Mouse (Mus musculus): Measurements from ENCODE around the gene Tgm6. TPM values are rescaled to one million over a fixed set of nuclear protein-coding genes. Genes with fewer than 3 reads are reported as not detected.

Gene Tgm6
- polyA plus RNA-seq, 1 experiment = 0.07 TPM

DNA sequence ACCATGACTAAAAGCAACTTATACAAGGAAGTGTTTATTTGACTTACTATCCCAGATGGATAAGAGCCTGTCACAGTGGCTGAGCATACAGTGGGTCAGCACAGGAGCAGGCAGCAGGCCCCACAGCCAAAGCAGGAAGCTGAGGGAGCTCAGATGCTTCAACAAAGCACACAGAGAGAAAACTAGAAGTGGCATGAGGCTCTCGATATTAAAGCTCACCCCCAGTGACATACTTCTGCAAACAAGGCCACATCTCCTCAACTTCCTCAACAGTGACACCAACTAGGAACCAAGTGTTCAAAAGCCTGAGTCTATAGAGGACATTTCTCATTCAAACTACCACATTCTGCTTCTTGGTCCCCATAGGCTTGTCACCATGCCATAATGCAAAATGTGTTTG, 17.5 kb downstream of the Tgm6 start:
- Histone ChIP-seq H3K4me1 (ENCODE audit: control insufficient read depth, insufficient read depth, low read length) (no peaks in the 10 kb centered on the region), H3K27ac (ENCODE audit: insufficient read depth, low read length) (no peak overlapping the region), H3K27me3 (ENCODE audit: control insufficient read depth, insufficient read depth, low read length) (no peaks in the 10 kb centered on the region), H3K4me3 (replicated peaks; ENCODE audit: insufficient read depth, low read depth, low read length) (no peak overlapping the region)
- 48% methylated on average over 1 of the region's 1 CpGs for WGBS
- DNase-seq = no peak
- no peak for TF ChIP-seq POLR2A (IDR thresholded peaks at IDR 0.05; ENCODE audit: borderline replicate concordance, insufficient read depth, low read length)
- no peak for TF ChIP-seq CTCF (IDR thresholded peaks at IDR 0.05; ENCODE audit: borderline replicate concordance, insufficient read depth, low read depth, low read length)

DNA sequence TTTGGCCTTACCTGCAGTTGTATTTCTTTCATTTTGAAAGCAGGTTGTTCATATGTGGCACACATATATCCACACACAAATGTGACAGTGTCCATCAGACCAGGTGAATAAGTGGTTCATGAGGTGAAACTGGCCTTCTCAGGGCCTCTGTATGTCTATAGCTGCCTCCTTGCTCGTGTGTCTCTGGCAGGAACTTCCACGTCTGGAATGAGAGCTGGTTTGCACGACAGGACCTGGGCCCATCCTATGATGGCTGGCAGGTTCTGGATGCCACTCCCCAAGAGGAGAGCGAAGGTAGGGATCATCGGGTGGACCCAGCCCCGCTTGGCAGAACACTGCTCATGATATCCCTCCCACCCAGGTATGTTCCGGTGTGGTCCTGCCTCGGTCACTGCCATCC, 30.8 kb downstream of the Tgm6 start:
- H3K27ac ChIP-seq (ENCODE audit: insufficient read depth, low read length) = no peak overlapping the region
- 93% methylated on average over 8 of the region's 8 CpGs for WGBS
- no peak for DNase-seq
- H3K4me3 ChIP-seq (replicated peaks; ENCODE audit: insufficient read depth, low read depth, low read length) = no peak overlapping the region
- no peak for TF ChIP-seq CTCF (IDR thresholded peaks at IDR 0.05; ENCODE audit: borderline replicate concordance, insufficient read depth, low read depth, low read length)
- TF ChIP-seq POLR2A (IDR thresholded peaks at IDR 0.05; ENCODE audit: borderline replicate concordance, insufficient read depth, low read length) = no peak
- no peaks in the 10 kb centered on the region for H3K4me1 ChIP-seq (ENCODE audit: control insufficient read depth, insufficient read depth, low read length)
- no peaks in the 10 kb centered on the region for H3K27me3 ChIP-seq (ENCODE audit: control insufficient read depth, insufficient read depth, low read length)

DNA sequence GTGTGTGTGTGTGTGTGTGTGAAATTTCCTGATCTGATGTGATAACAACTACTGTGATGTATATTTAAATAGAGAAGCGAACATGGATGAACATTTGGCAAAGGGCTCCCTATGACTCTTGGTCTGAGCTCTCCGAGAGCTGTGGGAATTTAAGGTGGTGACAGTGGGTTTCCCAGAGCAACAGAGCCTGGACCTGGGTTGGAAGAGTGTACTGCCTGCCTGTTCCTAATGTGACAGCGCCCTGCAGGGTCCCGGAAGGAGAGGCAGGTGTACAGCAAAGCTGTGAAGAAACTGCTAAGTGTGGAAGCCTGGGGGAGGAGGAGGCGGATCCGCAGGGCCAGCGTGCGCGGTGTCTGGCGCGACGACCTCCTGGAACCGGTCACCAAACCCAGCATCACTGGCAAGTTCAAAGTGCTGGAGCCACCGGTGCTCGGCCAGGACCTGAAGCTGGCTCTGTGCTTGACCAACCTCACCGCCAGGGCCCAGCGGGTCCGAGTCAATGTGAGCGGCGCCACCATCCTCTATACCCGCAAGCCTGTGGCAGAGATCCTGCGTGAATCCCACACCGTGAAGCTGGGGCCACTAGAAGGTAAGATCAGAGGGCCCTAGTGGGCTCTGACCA, 32.6 kb downstream of the Tgm6 start:
- WGBS = 76% methylated on average over 23 of the region's 23 CpGs
- H3K27ac ChIP-seq (ENCODE audit: insufficient read depth, low read length) = no peak overlapping the region
- no peak for DNase-seq
- no peaks in the 10 kb centered on the region for H3K27me3 ChIP-seq (ENCODE audit: control insufficient read depth, insufficient read depth, low read length)
- H3K4me1 ChIP-seq (ENCODE audit: control insufficient read depth, insufficient read depth, low read length) = no peaks in the 10 kb centered on the region
- TF ChIP-seq CTCF (IDR thresholded peaks at IDR 0.05; ENCODE audit: borderline replicate concordance, insufficient read depth, low read depth, low read length) (no peak), POLR2A (IDR thresholded peaks at IDR 0.05; ENCODE audit: borderline replicate concordance, insufficient read depth, low read length) (no peak)
- no peak overlapping the region for H3K4me3 ChIP-seq (replicated peaks; ENCODE audit: insufficient read depth, low read depth, low read length)

DNA sequence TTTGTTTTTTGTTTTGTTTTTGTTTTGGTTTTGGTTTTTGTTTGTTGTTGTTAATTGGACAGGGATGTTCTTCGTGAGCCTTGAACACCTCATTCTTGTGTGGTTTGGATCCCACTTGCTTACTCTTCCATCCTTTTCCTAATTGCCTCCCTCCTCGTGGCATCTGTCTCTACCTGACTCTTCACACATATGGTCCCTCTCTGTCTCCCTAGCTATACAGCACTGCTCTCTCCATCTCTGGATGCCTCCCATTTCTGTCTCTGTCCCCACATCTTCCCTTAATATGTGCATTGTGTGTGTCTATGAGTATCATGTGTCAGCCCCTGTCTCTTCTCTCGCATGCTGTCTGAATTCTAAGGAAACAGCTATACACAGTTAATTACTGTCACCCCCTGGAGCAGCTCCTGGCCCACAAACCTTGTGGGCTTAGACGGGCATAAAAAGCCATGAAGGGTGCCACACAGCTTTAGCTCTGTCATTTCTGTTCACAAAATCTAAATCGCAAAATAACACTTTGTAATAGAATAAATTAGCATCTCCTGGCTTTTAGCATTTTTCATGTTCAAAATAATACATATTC, 34.0 kb downstream of the Tgm6 start:
- H3K4me1 ChIP-seq (ENCODE audit: control insufficient read depth, insufficient read depth, low read length) = no peaks in the 10 kb centered on the region
- no peak for DNase-seq
- no peak overlapping the region for H3K4me3 ChIP-seq (replicated peaks; ENCODE audit: insufficient read depth, low read depth, low read length)
- no peak for TF ChIP-seq CTCF (IDR thresholded peaks at IDR 0.05; ENCODE audit: borderline replicate concordance, insufficient read depth, low read depth, low read length)
- TF ChIP-seq POLR2A (IDR thresholded peaks at IDR 0.05; ENCODE audit: borderline replicate concordance, insufficient read depth, low read length) = no peak
- 61% methylated on average over 5 of the region's 5 CpGs for WGBS
- no peak overlapping the region for H3K27ac ChIP-seq (ENCODE audit: insufficient read depth, low read length)
- H3K27me3 ChIP-seq (ENCODE audit: control insufficient read depth, insufficient read depth, low read length) = no peaks in the 10 kb centered on the region

DNA sequence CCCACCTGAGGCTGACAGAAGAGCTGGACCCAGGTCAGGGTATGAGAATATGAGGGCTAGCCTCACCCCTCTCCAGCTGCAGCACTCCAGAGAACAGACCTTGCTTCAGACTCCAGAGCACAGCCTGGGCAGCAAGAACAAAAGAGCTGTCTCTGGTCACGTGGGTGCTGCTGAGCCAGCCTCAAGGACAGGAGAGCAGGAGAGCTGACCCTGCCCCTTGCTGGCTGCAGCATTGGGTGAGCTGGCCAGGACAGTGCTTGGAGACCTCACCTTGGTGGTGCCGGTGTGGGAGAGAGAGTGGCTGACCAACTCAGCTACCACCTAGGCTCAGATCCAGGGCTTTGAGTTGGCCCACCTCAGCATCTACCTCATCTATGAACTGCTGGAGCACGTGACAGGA, 43.0 kb downstream of the Tgm6 start:
- 68% methylated on average over 3 of the region's 3 CpGs for WGBS
- Histone ChIP-seq H3K27ac (ENCODE audit: insufficient read depth, low read length) (no peak overlapping the region), H3K27me3 (ENCODE audit: control insufficient read depth, insufficient read depth, low read length) (no peaks in the 10 kb centered on the region), H3K4me3 (replicated peaks; ENCODE audit: insufficient read depth, low read depth, low read length) (no peak overlapping the region), H3K4me1 (ENCODE audit: control insufficient read depth, insufficient read depth, low read length) (no peaks in the 10 kb centered on the region)
- no peak for DNase-seq
- no peak for TF ChIP-seq POLR2A (IDR thresholded peaks at IDR 0.05; ENCODE audit: borderline replicate concordance, insufficient read depth, low read length)
- TF ChIP-seq CTCF (IDR thresholded peaks at IDR 0.05; ENCODE audit: borderline replicate concordance, insufficient read depth, low read depth, low read length) = no peak

- H3K4me3 ChIP-seq (replicated peaks; ENCODE audit: insufficient read depth, low read depth, low read length) = no peak overlapping the region
- no peaks in the 10 kb centered on the region for H3K4me1 ChIP-seq (ENCODE audit: control insufficient read depth, insufficient read depth, low read length)
- no peak overlapping the region for H3K27ac ChIP-seq (ENCODE audit: insufficient read depth, low read length)
- no peak for DNase-seq
- no peaks in the 10 kb centered on the region for H3K27me3 ChIP-seq (ENCODE audit: control insufficient read depth, insufficient read depth, low read length)
- TF ChIP-seq POLR2A (IDR thresholded peaks at IDR 0.05; ENCODE audit: borderline replicate concordance, insufficient read depth, low read length) (no peak), CTCF (IDR thresholded peaks at IDR 0.05; ENCODE audit: borderline replicate concordance, insufficient read depth, low read depth, low read length) (no peak)
These were observed 43.6 kb downstream of the Tgm6 start for GRCm38 (mm10) chr2:130155851-130156250.

DNA sequence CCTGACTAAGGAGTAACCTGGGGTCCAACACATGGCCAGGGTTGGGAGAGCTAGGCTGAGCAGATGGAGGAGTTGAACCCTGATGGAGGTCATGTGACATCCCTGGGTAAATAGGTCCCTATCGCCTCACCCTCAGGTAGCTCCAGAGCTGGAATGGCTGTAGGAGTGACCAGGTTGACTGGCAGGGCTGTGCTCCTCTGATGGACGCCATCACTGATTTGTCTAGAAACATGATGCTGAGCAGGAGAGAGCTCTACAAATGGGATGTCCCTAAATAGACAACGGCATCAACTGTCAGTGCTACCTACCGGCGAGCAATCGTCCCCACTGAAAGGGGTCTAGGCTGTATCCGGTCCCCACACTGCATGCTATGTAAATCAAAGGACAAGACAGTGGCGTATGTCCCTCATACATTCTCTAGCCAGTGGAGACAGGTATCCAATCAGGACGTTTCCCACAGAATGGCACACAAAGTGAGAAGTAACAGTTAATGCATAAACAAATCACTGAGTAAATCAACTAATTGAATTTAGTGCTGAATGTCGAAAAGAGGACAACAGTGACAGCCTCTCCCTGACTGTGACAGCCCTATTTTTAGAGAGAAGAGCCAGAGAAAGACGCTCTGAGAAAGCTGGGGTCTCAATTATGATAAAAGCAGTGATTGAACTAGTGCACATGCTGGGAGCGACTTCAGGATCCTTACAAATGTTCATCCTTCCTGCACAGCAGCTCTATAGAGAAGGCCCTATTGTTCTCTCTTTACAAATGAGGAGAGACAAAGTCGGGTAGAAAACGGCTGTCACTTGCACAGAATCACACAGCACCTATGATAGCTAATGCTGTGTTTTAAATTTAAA, 45.2 kb downstream of the Tgm6 start:
- 43% methylated on average over 14 of the region's 14 CpGs for WGBS
- TF ChIP-seq POLR2A (IDR thresholded peaks at IDR 0.05; ENCODE audit: borderline replicate concordance, insufficient read depth, low read length) = no peak
- no peak for TF ChIP-seq CTCF (IDR thresholded peaks at IDR 0.05; ENCODE audit: borderline replicate concordance, insufficient read depth, low read depth, low read length)
- H3K4me1 ChIP-seq (ENCODE audit: control insufficient read depth, insufficient read depth, low read length) = no peaks in the 10 kb centered on the region
- no peaks in the 10 kb centered on the region for H3K27me3 ChIP-seq (ENCODE audit: control insufficient read depth, insufficient read depth, low read length)
- DNase-seq = no peak
- H3K4me3 ChIP-seq (replicated peaks; ENCODE audit: insufficient read depth, low read depth, low read length) = no peak overlapping the region
- H3K27ac ChIP-seq (ENCODE audit: insufficient read depth, low read length) = no peak overlapping the region

DNA sequence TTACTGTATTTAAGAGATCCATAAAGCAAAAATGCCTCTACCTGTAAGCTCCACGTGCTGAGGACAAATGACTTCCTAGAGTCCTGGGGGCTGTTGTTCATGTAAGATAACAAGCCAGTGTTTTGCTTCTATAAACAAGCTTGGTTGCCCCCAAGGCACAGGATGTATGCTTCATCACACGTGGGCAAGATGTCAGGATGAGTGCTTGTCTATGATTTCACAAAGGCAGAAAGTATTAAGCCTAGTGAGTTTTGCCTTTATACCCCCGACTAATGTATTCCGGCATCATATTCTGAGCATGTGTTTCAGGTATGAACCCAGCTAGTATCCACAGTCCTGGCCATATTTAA, 45.8 kb downstream of the Tgm6 start:
- H3K4me3 ChIP-seq (replicated peaks; ENCODE audit: insufficient read depth, low read depth, low read length) = no peak overlapping the region
- WGBS = 47% methylated on average over 4 of the region's 4 CpGs
- no peak for DNase-seq
- no peak overlapping the region for H3K27ac ChIP-seq (ENCODE audit: insufficient read depth, low read length)
- no peaks in the 10 kb centered on the region for H3K27me3 ChIP-seq (ENCODE audit: control insufficient read depth, insufficient read depth, low read length)
- no peaks in the 10 kb centered on the region for H3K4me1 ChIP-seq (ENCODE audit: control insufficient read depth, insufficient read depth, low read length)
- TF ChIP-seq POLR2A (IDR thresholded peaks at IDR 0.05; ENCODE audit: borderline replicate concordance, insufficient read depth, low read length) = no peak
- TF ChIP-seq CTCF (IDR thresholded peaks at IDR 0.05; ENCODE audit: borderline replicate concordance, insufficient read depth, low read depth, low read length) = no peak
